Mouse (Mus musculus) lung, postnatal 25 days (tissue): ENCODE results near the gene Gpr22.

Experiments used
- DNase-seq: peaks from one replicate; pipeline ENCODE4 v3.0.0; 2022; ENCODE audit warnings: low spot score

The Gpr22 gene

DNA sequence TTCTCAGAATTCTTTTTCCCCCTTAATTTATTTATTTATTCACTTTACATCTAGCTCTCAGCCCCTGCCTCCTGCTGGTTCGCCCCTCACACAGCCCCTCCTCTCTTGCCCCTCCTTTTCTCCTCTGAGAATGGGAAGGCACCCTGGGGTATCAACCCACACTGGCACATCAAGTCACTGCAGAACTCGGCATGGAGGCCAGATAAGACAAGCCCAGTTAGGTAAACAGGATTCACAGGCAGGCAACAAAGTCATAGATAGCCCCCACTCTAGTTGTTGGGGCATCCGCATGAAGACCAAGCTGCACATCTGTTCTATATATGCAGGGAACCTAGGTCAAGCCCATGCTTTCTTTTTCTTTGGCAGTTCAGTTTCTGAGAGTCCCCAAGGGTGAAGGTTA, 46.6 kb downstream of the Gpr22 start:
- no peak for DNase-seq

DNA sequence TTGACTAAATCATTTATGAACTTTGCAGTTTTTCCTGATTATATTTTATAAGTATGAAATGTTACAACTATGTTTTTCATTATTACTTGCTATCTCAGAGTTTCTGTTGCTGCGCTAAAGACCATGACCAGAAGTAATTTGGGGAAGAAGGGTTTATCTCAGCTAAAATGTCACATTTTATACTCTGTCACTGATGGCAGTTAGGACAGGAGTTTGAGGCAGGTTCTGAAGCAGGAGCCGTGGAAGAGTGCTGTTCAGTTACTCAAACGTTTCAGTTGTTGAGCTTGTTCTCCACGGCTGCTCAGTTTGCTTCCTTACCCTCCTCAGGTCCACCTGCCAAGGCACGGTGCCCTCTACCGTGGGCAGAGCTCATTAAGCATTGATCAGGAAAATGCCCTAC, 47.7 kb downstream of the Gpr22 start:
- no peak for DNase-seq
